Mouse (Mus musculus) MEL (cell line): Measurements from ENCODE around the gene Grb7.

Experiments used
- CHD2 ChIP-seq: IDR thresholded peaks from 2 replicates; pipeline ENCODE4 v1.6.1; 2011; ENCODE audit warnings: low read length, improper control_type of control experiment
- CTCF ChIP-seq, 3 experiments: IDR thresholded peaks in 2 of 3; conservative IDR thresholded peaks in 1 of 3; 2 replicates each; pipeline ENCODE4 v1.5.1; 2011 to 2012; ENCODE audit warnings: low read length in 3 of 3, low read depth in 2 of 3, mild to moderate bottlenecking in 2 of 3, improper control_type of control experiment in 1 of 3, inconsistent platforms in 1 of 3, mixed read lengths in 1 of 3, moderate library complexity in 1 of 3; ENCODE audit not compliant: control insufficient read depth in 1 of 3, insufficient read depth in 1 of 3, poor library complexity in 1 of 3, severe bottlenecking in 1 of 3
- E2F4 ChIP-seq: IDR thresholded peaks from 2 replicates; pipeline ENCODE4 v1.6.1; 2011; ENCODE audit warnings: low read depth, low read length, improper control_type of control experiment, borderline replicate concordance
- MAFK ChIP-seq: IDR thresholded peaks from 2 replicates; pipeline ENCODE4 v1.6.1; 2011; ENCODE audit warnings: low read depth, mild to moderate bottlenecking, low read length, improper control_type of control experiment, borderline replicate concordance
- MAZ ChIP-seq: IDR thresholded peaks from 2 replicates; pipeline ENCODE4 v1.6.1; 2012; ENCODE audit warnings: low read depth, mild to moderate bottlenecking, inconsistent platforms, low read length, improper control_type of control experiment
- MYB ChIP-seq: IDR thresholded peaks from 2 replicates; pipeline ENCODE4 v1.6.1; 2011; ENCODE audit warnings: mild to moderate bottlenecking, low read depth, low read length, improper control_type of control experiment
- POLR2A ChIP-seq, 2 experiments: IDR thresholded peaks; 2 replicates each; pipeline ENCODE4 v1.6.1; 2011 to 2012; ENCODE audit warnings: low read length in 2 of 2, mild to moderate bottlenecking in 2 of 2, control low read depth in 1 of 2, improper control_type of control experiment in 1 of 2, low read depth in 1 of 2, moderate library complexity in 1 of 2; ENCODE audit not compliant: control insufficient read depth in 1 of 2, insufficient read depth in 1 of 2, poor library complexity in 1 of 2
- RCOR1 ChIP-seq: IDR thresholded peaks from 2 replicates; pipeline ENCODE4 v1.6.1; 2012; ENCODE audit warnings: low read depth, mild to moderate bottlenecking, inconsistent platforms, low read length, improper control_type of control experiment
- TBP ChIP-seq: IDR thresholded peaks from 2 replicates; pipeline ENCODE4 v1.8.0; 2011; ENCODE audit warnings: low read depth, low read length, improper control_type of control experiment
- USF1 ChIP-seq: IDR thresholded peaks from 2 replicates; pipeline ENCODE4 v1.6.1; 2014; ENCODE audit warnings: low read depth, mild to moderate bottlenecking, inconsistent platforms, low read length, improper control_type of control experiment, moderate library complexity

DNA sequence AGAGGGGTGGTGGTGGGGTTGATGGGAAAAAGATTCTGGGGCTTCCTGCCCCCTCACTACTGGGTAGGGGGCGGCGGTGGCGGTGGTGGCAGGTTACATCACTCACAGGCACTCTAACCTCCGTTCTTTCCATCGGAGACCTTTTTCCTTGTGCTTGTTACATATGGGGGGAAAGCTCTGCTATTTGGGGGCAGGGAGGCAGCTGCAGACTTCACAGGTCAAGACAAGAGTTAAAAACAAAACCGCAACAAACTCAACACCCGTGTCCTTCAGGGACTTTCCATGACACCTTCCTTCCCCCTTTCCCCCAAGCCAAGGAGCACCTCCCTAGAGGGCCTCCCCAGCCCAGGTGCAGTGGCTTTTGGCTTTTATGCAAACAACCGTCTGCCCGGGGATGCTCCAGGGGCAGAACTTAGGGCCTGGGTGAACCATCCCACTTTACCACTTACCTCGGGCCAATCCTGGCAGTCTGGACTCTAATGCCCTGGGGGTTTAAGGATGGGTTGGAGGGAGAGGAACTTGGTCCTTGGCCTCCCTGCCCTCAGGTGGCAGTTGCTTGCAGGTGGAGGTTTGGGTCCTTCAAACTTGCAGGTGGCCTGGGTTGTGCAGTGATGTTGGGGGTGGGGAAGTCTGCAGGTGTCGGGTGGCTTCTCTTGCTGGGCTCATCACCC is 13.0 kb downstream of the Grb7 start:
- no peak for TF ChIP-seq USF1
- TF ChIP-seq MYB: no peak
- no peak for TF ChIP-seq MAZ
- TF ChIP-seq RCOR1: no peak
- no peak for TF ChIP-seq CHD2
- no peak for TF ChIP-seq E2F4
- TF ChIP-seq CTCF (IDR thresholded peaks at IDR 0.05 in 2 of 3, conservative IDR thresholded peaks at IDR 0.05 in 1 of 3; ENCODE audit: control insufficient read depth in 1 of 3, insufficient read depth in 1 of 3, low read depth in 2 of 3, low read length in 3 of 3, poor library complexity in 1 of 3, severe bottlenecking in 1 of 3): no peak
- TF ChIP-seq TBP: no peak
- no peak for TF ChIP-seq POLR2A (IDR thresholded peaks at IDR 0.05; ENCODE audit: control insufficient read depth in 1 of 2, insufficient read depth in 1 of 2, low read depth in 1 of 2, low read length in 2 of 2, poor library complexity in 1 of 2)
- no peak for TF ChIP-seq MAFK
